In the genomic region with DNA sequence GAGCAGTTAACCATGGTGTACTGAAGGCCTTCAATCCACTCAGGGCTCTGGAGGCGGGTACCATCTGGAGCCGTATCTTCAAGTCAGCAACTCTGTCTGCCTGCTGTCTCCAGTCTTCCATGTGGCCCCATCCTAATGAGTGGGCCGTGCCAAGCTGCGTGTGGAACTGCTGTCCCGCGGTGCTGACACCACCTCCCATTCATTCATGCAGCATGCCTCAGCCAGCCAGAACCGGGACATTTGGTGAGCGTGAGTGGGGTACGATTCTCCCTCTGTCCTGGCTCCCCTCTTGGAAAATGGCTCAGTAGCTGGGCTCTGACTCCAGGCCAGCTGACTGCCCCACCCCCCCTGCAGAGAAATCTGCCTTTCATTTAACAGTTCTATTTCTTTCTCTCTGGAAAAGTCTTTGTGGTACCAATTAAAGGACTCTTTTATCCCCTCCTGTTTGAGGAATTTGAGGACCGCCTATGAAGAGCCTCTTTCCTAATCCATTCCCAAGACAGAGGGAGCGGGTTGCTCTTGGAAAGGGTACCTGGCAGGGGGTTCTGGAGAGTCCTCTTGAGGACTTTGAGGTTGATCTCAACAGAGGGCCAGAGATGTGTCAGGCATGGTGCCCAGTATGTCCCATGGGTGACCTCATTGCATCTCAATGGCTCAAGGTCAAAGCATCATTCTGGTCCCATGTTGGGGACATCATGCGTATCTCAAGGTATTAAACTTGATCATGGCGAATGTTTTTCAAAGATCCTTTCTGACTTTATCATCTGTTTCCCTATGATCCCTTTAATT, we compare ENCODE assay signal across 11 mouse cellular contexts. TPM values are rescaled to one million over a fixed set of nuclear protein-coding genes. Genes with fewer than 3 reads are reported as not detected.
A peak's percentile ranks its signal among the peaks of the same experiment; 100 is the strongest.
DNase-seq lines count a peak whose midpoint lies in the region; ATAC-seq lines count a peak whose summit lies in the region.
"Had no signal": no experiment of that assay in that cellular context is flagged by ENCODE, and none has a peak within 500 bp of the region (broad histone marks: within the 10 kb centered on the region; RNA-seq: fewer than 3 reads in every experiment).

No protein-coding gene starts in this region.

- DNase-seq in embryo, embryonic 10 days (ENCODE audit: low spot score), result peak; percentile 19
- DNase-seq in embryo, embryonic 10.5 days (ENCODE audit: low spot score), result no peak
- DNase-seq in cerebellum, adult 8-10 months, result peak; percentile 10
- DNase-seq in layer of hippocampus, adult 11-12 months (ENCODE audit: low spot score), result peak; percentile 79
- peak; percentile 90 for DNase-seq in left cerebral cortex, postnatal 4 days
- DNase-seq in ovary, postnatal 10 days (ENCODE audit: low spot score), result no peak
- DNase-seq in testis, postnatal 14 days (ENCODE audit: low spot score), result no peak
- DNase-seq: lung, postnatal 14 days; thymus, postnatal 36 days had no signal

- intact Hi-C loops in left cerebral cortex, postnatal 4 days (cut with DNase I), result no loop called here

- no peak for ATAC-seq in erythroid progenitor cell, adult 5-6 weeks (replicated peaks; ENCODE audit: low FRiP score, poor library complexity, severe bottlenecking)
- ATAC-seq: Patski had no signal

RNA-seq across cellular contexts. Expression of a gene that starts 55.5 kb away (rescaled TPM):
- 10 to 100 TPM; 63.8 to 76.9 TPM for total RNA-seq in left cerebral cortex, postnatal 4 days (2021)
- total RNA-seq in erythroid progenitor cell, adult 5-6 weeks (2015; ENCODE audit: low replicate concordance), result 50.5 and 117 TPM in 2 replicates
- 34.1 and 47.1 TPM in 2 replicates for total RNA-seq in erythroid progenitor cell, adult 5-6 weeks (2017; ENCODE audit: low replicate concordance)

Comparison
In these comparisons a context has a peak if more than half of its experiments do, and no peak if none do; other contexts are left out.
1. DNase-seq: peak in embryo, embryonic 10 days (single experiment), cerebellum, adult 8-10 months (single experiment), layer of hippocampus, adult 11-12 months (single experiment) and left cerebral cortex, postnatal 4 days (single experiment); none in embryo, embryonic 10.5 days (single experiment), ovary, postnatal 10 days (single experiment) and testis, postnatal 14 days (single experiment).